Mouse (Mus musculus): Measurements from ENCODE around the gene Ntn5.
"Not testable (repeated sequence)": the region's sequence is repeated elsewhere in the genome, so short reads cannot be mapped to it uniquely, and the experiment has no call there.

The Ntn5 gene

GRCm38 (mm10) chr7:45654424-45655047 is 29.3 kb upstream of the Ntn5 start:
- no peak for ATAC-seq (ENCODE audit: insufficient number of reproducible peaks, low FRiP score, low TSS enrichment)

DNA sequence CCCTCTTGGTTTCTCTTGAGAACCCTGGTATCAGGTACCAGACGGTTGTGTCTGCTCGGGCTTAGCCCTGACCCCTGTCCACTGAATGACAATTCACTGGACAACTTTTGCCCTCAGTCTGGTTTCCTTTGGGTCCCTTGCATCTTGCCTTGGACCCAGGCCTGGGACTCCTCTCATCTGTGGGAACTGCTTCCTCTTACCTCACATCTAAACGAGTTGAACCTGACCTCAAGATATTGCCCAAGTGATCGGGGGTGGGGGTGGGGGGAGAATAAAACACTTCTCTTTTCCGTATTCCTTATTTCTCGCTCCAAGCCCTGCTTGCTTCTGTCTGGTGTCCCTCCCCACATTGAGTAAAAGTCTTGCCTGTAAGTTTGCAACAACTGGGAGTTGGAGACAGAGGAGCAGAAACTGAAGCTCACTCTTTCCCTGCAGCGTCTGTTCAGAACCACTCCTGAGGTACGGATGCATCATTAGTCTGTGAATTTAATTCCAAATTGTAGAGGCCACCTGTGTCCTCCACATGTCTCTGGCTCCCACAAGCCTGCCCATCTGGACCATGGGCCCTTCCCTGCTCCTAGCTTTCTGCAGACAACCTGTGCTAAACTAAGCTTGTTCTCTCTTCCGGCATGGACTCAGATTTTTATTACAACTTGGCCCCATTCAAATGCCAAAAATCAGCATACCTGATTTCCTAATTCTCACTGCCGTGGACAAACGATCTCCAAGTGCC is 22.9 kb upstream of the Ntn5 start:
- ATAC-seq (ENCODE audit: insufficient number of reproducible peaks, low FRiP score, low TSS enrichment): no peak

- ATAC-seq (ENCODE audit: insufficient number of reproducible peaks, low FRiP score, low TSS enrichment): not testable (repeated sequence)
Observed at GRCm38 (mm10) chr7:45661702-45662101, 22.1 kb upstream of the Ntn5 start.

- ATAC-seq (ENCODE audit: insufficient number of reproducible peaks, low FRiP score, low TSS enrichment): no peak
Observed at GRCm38 (mm10) chr7:45665303-45666138, 18.3 kb upstream of the Ntn5 start.

GRCm38 (mm10) chr7:45666161-45666560 is 17.7 kb upstream of the Ntn5 start, which contains the start of gene Fut2:
TSS of gene Fut2 (minus strand) at chr7:45666394.
- no peak for ATAC-seq (ENCODE audit: insufficient number of reproducible peaks, low FRiP score, low TSS enrichment)

- no peak for ATAC-seq (ENCODE audit: insufficient number of reproducible peaks, low FRiP score, low TSS enrichment)
Observed at GRCm38 (mm10) chr7:45667761-45668160, 16.1 kb upstream of the Ntn5 start.

DNA sequence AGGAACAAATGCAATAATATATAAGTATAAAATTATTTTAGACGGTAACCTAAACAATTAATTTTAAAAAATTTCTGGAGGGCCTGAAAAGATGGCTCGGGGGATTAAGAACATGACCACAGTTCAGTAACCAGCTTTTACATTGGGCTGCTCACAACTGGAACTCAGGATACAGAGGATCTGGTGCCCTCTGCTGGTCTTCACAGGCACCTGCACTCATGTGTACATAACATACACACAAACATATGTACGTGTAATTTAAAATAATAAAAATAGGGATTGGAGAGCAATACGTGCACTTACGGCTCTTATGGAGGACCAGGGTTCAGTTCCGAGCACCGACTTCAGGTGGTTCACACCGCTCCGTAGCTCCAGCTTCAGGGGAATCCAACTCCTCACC is 14.9 kb upstream of the Ntn5 start:
- ATAC-seq (ENCODE audit: insufficient number of reproducible peaks, low FRiP score, low TSS enrichment): no peak

DNA sequence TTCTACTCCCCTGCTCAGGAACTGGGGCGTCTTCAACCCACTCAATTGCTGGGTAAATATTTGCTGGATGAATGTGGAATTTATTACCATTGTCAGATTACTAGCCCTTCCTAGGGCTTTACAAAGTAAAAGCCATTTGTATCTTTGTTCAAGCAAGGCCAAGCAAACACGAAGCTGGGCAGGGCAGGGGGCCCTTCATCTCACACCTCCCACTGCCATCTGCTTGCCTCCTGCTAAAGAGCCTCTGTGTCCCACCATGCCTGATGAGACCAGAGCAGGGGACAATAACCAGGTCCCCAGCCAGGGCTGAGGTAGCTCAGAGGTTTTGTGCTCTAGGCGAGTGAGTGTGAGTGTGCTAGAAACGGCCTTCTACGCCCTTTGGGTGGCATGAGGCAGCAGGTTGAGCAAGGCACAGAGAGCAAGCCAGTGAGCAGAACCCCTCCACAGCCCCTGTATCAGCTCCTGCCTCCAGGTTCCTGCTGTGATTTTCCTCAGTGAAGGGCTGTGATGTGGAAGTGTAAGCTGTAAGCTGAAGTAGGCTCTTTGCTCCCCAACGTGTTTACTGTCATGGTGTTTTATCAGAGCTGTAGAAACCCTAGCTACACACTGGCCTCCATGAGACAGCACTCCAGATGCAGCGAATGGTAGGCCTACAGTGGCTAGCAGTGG is 6.1 kb upstream of the Ntn5 start:
- ATAC-seq (ENCODE audit: insufficient number of reproducible peaks, low FRiP score, low TSS enrichment): no peak

DNA sequence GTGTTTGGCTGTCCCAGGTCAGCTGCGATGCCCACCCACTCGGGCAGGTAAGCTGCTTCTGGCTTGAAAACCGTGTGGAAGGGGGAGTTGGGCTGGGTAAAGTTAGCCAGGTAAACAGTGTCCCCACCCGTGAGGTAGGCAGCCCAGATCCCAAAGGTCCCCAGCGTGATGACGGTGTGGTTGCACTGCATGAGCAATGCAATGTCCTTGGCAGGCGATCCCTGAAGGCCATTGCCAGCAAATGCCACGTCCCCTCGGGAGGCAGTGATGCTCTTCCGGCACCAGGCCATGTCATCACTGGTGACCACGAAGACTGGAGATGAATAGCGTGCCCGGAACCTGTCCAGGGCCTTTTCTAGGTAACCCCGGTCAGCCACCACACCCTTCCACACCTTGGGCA is 5.3 kb upstream of the Ntn5 start:
- no peak for ATAC-seq (ENCODE audit: insufficient number of reproducible peaks, low FRiP score, low TSS enrichment)

DNA sequence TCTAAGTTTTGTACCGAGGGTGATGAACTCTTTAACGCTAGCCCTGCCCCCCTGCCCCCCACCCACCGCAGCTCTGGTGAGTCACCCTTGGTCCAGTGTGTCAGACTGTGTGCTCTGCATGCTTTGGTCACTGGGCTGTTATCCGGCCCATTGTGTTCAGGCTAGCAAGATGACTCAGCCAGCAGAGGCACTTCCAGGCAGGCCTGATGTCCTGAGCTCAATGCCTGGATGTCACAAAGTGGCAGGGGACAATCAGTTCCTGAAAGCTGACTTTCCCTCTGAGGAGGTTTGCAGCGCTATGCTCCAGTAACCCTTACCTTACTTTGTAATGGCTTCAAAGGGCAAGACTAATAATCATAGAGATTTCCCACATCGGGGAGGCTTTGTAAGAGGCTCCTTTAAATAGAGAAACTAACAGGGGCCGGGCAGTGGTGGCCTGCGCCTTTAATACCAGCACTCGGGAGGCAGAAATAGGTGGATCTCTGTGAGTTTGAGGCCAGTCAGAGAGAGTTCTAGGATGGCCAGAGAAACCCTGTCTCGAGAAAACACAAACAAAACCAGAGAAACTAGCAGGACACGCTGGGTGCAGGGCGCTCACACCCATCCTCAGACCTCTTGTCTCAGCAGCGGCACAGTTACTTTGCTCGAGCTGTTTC is 3.7 kb upstream of the Ntn5 start:
- no peak for ATAC-seq (ENCODE audit: insufficient number of reproducible peaks, low FRiP score, low TSS enrichment)

DNA sequence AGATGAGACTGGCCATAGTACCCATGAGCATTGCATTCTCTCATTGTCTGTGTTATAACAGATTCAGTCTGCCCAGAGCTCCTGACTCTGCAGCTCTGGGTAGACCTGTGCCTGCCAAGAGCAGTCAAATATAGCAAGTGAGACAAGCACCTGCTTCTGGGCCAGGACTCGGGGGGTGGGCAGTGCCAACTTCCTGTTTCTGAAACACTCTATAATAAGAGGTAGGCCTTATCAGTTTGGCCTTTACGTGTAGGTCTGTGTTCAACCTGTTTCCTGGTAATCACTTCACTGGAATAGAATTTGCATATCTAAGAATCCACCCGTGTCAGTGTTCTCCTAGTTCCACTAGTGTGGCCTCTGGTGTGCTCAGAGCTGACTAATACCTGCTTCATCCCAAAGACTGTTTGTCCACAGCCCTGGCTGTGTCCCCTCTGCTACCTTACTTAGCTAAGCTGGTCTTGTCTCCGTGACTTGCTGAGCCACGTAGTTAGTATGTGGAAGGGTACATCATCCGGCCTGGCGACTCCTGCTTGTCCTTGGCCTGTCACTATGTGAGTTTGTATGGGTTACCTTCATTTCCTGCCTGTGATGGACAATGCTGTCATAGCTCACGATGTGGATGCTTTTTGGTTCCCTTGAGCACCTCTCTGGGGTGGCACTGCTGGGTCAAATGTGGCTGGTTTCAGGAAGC is 2.6 kb upstream of the Ntn5 start:
- ATAC-seq (ENCODE audit: insufficient number of reproducible peaks, low FRiP score, low TSS enrichment): no peak

DNA sequence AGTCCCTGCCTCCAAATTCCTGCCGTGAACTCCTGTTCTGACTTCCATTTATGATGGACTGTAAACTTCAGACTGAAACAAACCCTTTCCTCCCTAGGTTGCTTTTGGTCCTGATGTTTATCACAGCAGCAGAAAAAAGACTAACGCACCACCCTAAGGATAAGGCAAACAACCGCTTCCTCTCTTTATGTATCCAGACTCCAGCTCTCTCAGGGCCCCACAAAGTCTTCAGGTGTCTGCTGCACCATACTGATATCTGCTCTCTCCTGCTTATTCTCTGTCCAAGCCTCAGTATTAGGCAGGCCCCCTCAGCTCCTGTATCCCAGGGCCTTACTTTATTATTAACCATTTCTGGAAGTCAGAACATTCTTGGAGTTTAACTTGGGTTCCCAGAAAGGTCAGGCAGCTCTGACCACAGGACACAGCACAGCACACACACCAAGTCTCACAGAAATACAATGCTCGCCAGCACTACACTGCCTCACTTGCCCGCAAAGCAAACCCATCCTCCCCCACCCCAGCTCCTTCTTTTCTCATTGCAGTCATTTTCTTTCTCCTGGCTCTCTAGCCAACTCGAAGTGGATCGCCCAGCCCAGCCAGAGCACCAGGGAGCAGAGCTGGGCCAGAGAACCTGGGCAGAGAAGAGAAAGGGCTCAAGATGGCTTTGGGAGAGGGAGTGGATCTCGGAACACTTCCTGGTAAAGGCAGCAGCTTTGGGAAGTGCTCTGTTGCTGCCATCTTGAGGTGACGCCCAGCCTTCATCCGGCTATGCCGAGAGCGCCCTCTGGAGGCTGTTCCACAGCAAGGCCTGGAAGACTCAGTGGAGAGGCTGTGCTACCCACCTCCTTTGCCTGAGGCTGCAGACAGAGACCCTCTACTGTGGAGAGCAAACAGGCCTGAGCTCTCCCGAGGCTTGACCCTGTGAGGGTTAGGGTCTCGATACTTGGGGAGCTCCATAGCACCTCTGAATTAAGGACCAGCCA is 1.4 kb upstream of the Ntn5 start:
- ATAC-seq (ENCODE audit: insufficient number of reproducible peaks, low FRiP score, low TSS enrichment): peak; percentile 71; the same call in 1 of the 2 replicates

DNA sequence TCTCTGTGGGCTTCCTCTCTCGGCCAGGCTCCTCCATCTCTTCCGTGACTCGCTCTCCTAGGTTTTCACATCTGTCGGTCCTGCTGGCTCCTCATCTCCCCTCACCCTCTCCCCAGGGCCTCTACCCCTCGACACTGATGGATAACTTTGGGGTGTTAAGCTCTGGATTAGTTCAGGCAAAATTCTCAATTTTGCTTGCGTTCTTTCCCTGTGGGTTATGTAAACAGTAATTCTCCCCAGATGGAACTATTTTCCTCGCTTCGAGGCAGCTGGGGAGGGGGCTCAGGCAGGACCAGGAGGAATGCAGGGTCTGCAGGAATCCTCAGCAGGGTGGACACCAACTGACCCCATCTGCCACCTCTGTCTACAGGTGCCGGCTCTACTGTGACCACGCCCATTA is 2.0 kb downstream of the Ntn5 start:
- no peak for ATAC-seq (ENCODE audit: insufficient number of reproducible peaks, low FRiP score, low TSS enrichment)

GRCm38 (mm10) chr7:45686841-45687240 is 3.0 kb downstream of the Ntn5 start:
- no peak for ATAC-seq (ENCODE audit: insufficient number of reproducible peaks, low FRiP score, low TSS enrichment)

DNA sequence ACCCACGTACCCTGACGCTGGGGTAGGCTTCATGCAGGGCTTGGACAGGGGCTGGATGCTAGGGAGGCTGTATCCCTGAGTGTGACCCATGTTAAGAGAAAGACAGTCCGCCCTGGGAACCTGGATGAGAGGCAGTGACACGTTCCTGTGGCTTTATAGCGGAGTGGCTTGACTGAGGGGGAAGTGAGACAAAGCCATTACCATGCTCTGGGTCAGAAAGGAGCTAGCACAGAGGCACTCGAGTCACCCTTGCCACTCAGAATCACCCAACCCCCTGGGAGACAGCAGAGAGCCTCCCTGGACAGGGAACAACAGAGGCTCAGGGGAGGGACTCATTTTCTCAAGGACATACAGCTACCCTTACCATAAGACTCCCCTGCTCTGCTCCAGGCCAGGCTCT is 5.3 kb downstream of the Ntn5 start:
- no peak for ATAC-seq (ENCODE audit: insufficient number of reproducible peaks, low FRiP score, low TSS enrichment)

DNA sequence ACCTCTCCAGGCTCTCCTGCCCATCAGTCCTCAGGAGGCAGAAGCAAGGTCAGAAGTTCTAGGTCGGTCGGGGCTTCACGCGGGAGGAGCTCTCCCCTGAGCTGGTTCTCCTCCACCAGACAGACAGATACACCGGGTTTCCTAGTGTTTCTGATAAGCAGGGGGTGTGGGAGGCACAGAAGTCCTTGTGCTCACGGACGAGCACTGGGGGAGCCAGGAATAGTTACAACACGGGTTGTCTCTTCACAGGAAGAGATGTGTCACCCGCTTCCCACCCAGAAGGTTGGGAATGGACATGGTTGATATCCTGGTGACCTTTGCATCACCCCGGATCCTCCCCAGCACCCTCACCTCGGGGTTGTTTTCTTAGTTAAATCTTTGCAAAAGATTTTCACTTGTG is 6.0 kb downstream of the Ntn5 start:
- no peak for ATAC-seq (ENCODE audit: insufficient number of reproducible peaks, low FRiP score, low TSS enrichment)

DNA sequence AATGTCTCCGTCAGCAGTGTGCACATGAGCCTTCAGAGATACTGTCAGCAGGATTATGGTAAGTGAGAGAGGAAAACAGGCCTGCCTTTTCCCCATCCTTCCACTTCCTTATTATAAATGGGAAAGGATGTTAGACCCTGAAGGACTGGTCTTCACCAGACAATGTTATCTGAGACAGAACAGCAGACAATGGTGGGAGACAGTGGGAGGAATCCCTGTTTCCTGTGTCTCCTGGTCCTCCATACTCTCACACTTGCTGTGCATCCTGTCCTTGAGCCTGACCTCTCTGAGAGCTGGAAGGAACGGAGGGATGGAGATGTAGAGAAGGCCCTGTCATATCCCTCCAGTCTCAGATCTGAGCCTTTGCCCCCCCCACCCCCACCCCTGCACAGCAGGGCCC is 8.5 kb downstream of the Ntn5 start:
- no peak for ATAC-seq (ENCODE audit: insufficient number of reproducible peaks, low FRiP score, low TSS enrichment)

GRCm38 (mm10) chr7:45693921-45694591 is 10.2 kb downstream of the Ntn5 start, which contains the start of gene Sec1:
TSS of gene Sec1 (minus strand) at chr7:45694402.
- no peak for ATAC-seq (ENCODE audit: insufficient number of reproducible peaks, low FRiP score, low TSS enrichment)
